Mouse (Mus musculus): Measurements from ENCODE around the gene Plcg2.

The Plcg2 gene

GRCm38 (mm10) chr8:117634406-117634805 is 136.3 kb downstream of the Plcg2 start:
- DNase-seq (ENCODE audit: low spot score in 2 of 2): no peak

- DNase-seq (ENCODE audit: low spot score in 2 of 2): no peak
Measured at GRCm38 (mm10) chr8:117637462-117637861, 139.4 kb downstream of the Plcg2 start.

DNA sequence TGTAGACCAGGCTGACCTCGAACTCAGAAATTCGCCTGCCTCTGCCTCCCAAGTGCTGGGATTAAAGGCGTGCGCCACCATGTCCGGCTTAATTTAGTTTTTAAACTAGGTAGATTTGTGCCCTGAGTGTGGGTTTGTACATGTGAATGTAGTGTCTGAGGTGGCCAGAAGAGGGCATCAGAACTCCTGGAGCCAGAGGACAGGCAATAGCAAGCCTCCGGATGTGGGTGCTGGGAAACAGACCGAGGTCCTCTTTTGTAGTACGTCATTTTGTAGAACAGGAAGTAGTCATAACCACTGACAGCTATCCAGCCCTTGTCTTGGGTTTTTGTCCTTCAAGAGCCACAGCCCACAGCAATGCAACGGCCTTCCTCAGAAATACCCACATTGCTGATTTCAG is 141.5 kb downstream of the Plcg2 start:
- DNase-seq (ENCODE audit: low spot score in 2 of 2): no peak

DNA sequence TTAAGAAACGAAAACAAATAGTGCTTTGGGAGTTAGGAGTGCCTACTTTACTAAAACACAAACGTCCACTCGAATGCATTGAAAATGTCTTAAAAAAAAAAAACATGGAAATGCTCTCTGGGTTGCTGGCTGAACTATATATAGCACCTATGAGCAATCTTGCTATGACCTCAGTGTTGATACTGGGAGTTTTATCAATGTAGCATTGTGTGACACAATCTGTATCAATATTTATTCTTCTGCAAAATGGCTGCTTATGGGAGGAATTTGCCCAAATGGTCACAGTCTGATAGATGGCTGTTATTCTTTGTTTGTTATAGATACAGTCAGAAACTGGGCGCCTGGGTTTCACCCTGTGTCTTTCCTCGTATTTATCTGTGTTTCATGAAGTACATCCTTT is 147.4 kb downstream of the Plcg2 start:
- no peak for DNase-seq (ENCODE audit: low spot score in 2 of 2)

- DNase-seq (ENCODE audit: low spot score in 2 of 2): peak; percentile 70 to 72
Measured at GRCm38 (mm10) chr8:117646020-117646419, 147.9 kb downstream of the Plcg2 start.

GRCm38 (mm10) chr8:117646440-117646839 is 148.3 kb downstream of the Plcg2 start:
- DNase-seq (ENCODE audit: low spot score in 2 of 2): no peak

- no peak for DNase-seq (ENCODE audit: low spot score in 2 of 2)
Measured at GRCm38 (mm10) chr8:117652318-117652717, 154.2 kb downstream of the Plcg2 start.

- no peak for DNase-seq (ENCODE audit: low spot score in 2 of 2)
Measured at GRCm38 (mm10) chr8:117658990-117659389, 160.9 kb downstream of the Plcg2 start.

DNA sequence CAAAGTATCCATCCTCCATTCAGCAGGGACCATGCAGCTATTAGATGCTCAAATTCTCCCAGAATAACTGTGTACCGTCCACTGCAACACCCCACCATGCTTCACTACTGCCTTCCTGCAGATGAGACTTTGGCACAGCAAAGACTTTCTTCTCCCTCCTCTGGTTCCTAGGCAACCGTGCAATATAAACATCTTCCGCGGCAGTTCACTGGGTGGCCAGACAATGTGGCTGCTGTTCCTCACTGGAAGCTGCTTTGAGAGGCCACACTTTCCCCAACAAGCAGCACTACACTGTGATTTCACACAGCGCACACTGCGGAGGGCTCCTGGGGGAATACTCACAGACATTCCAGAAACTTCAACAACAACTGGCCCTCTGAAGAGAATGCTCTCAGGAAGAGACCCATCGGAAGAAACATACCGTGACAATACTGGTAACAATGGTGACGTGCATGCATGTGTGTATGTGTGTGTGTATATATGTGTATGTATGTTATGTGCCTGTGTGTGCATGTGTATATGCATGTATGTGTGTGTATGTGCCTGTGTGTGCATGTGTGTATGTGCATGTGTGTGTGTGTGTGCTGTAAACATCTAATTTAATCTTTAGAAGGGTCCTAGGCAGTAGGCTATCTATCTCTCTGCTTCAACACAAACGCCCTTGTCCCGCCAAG is 162.4 kb downstream of the Plcg2 start:
- peak; percentile 27 to 31 for DNase-seq (ENCODE audit: low spot score in 2 of 2)

GRCm38 (mm10) chr8:117667349-117668124 is 169.4 kb downstream of the Plcg2 start:
- no peak for DNase-seq (ENCODE audit: low spot score in 2 of 2)

DNA sequence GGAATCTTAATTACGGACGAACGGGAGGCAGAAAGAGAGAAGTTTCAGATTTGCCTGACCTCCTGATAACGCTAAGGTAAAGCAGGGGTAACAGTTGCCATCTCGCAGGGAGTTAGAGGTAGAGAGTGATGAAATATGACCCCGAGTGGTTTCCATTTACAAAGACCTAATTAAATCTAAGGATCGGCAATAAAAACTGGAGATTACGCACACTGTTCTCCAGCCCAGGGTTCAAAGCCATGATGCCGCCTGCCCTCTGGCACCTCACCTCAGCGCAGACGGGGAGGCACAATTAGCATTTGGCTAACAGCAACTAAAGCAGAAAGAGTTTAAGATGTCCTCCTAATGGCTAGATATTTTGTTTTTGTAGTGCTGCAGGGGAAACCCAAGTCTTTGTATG is 172.4 kb downstream of the Plcg2 start:
- DNase-seq (ENCODE audit: low spot score in 2 of 2): no peak

GRCm38 (mm10) chr8:117672558-117672957 is 174.5 kb downstream of the Plcg2 start:
- DNase-seq (ENCODE audit: low spot score in 2 of 2): no peak

DNA sequence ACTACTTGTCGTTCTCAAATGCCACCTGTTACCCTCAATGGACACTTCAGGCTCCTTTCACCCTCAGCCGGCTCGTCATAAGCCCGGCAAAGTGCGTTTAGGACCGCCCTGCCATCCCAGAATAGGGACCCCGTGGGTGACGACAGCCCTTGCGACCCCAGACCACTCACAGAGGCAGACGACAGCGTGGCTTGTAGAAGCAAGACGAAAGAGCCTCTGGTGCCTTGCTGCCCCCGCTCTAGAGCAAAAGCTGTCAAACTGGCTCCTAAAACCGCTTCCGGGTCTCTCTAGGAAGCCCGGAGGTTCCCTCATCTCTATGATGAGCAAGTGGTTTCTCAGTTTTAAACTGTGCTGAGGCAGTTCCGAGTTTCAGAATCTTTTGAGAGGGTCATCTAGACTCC is 175.3 kb downstream of the Plcg2 start, which contains the start of gene Sdr42e1:
TSS of gene Sdr42e1 (minus strand) at position 260 of the 401 bp plus-strand sequence.
- peak; percentile 49 to 67 for DNase-seq (ENCODE audit: low spot score in 2 of 2)

DNA sequence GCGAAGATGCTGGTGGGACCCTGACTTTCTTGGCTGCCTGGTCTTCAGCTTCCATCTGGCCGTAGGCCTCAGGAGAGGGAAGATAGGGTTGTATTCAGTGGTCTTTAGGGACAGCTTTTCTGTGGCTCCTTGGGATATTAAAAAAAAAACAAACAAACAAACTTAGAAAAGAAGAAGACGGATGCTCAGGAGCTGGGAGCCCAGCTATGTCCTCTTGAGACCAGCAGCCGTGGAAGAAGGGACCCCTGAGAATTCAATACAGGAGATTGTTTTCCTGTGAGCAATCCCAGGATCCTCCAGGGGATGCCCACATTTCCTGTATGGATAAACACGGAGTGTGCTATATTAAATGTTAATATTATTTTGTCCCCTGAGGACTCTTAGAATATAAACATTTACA is 177.1 kb downstream of the Plcg2 start:
- no peak for DNase-seq (ENCODE audit: low spot score in 2 of 2)

DNA sequence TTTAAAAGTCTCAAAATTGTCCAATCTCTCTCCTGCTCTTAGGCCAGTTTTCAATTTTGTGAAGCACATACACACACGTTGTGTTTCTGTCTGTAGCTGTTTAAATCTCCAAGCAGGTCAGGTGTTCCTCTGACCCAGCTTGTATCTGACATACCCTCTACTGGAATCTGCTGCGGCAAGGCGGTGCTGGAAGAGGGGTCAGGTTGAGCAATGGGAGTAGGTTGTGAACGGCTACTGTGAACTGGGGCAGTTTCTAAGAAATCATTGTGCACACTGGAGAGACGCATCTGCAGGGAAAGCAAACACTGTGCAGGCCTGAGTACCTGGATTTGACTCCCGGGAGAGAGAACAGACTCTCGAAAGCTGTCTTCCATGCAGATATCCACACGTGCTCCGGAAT is 178.4 kb downstream of the Plcg2 start:
- no peak for DNase-seq (ENCODE audit: low spot score in 2 of 2)

DNA sequence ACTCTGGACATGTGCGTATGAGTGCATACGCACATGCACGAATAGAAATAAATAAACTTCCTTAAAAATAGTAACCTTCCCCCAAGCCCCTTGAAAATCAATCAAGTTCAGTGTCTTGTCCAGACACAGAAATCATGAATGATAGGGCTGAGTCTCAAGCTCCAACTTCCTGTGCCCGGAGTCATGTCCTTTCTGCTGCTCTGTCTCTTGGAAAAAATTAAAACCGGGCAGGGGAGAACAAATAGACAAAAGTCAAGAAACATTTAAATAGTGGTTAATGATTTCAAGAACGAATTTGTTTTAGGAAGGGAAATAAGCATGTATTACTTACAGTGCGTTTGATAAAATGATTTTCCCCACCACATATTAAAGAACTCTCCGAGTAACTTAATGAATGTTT is 178.9 kb downstream of the Plcg2 start:
- no peak for DNase-seq (ENCODE audit: low spot score in 2 of 2)

- no peak for DNase-seq (ENCODE audit: low spot score in 2 of 2)
Measured at GRCm38 (mm10) chr8:117678650-117679049, 180.6 kb downstream of the Plcg2 start.

- DNase-seq (ENCODE audit: low spot score in 2 of 2): no peak
Measured at GRCm38 (mm10) chr8:117683925-117684472, 185.9 kb downstream of the Plcg2 start.

DNA sequence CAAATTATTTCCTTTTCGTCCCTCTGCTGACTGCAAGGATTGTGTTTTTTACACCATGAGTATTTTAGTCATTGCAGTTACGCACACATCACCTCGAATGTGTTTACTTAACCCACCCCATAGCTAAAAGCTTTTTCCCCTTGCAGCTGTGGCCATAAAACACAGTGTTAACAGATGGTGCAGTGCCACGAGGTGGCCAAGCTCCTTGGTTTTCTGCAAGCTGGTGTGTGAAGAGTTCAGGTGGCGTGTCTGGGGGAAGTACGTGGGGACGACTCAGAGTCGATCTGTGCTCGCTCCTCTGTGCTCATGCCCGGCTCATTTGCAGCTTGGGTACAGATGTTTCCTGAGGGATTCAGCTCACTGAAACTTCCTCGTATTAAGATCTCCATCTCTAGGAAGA is 186.4 kb downstream of the Plcg2 start:
- no peak for DNase-seq (ENCODE audit: low spot score in 2 of 2)
